Mouse (Mus musculus) ES-Bruce4 (cell line): Measurements from ENCODE around the gene Ddx19b.

Experiments used
- CTCF ChIP-seq: IDR thresholded peaks from one replicate; pipeline ENCODE4 v1.8.1; 2011; ENCODE audit warnings: low read depth, low read length
- EP300 ChIP-seq: IDR thresholded peaks from 2 replicates; pipeline ENCODE4 v1.6.1; 2011; ENCODE audit warnings: low read depth, low read length; ENCODE audit not compliant: insufficient read depth
- POLR2A ChIP-seq: IDR thresholded peaks from one replicate; pipeline ENCODE4 v1.8.1; 2011; ENCODE audit warnings: low read length; ENCODE audit not compliant: insufficient read depth

DNA sequence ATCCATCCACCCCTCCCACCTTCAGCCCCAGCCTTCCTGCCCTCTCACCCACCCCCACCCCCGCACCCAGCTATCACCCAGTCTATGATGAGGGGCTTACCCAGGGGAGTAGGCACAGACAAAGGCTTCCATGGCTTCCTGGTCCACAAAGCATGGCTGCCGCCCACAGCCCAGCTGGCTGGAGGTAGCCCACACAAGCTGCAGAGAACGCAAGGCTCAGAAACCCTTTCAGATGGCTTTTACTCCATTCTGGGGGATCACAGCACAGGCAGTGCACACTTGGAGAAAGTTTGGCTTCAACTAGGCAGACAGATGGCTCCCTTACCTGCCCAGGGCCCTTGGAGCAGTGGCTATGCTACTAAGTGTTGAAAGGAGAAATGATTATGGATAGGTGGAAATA is 44.4 kb upstream of the Ddx19b start:
- TF ChIP-seq POLR2A (no peak), CTCF (no peak), EP300 (no peak)
